In genomic region chr3:146107116-146107849, GRCm38 (mm10) we compare ENCODE assay signal across 8 mouse cellular contexts. TPM values are rescaled to one million over a fixed set of nuclear protein-coding genes. Genes with fewer than 3 reads are reported as not detected.
DNase-seq lines count a peak whose midpoint lies in the region; ATAC-seq and TF ChIP-seq lines count a peak whose summit lies in the region.

No protein-coding gene starts in this region.

- ATAC-seq in hindbrain, embryonic 11.5 days (ENCODE audit: low FRiP score), result peak; percentile 76
- peak; percentile 35; the same call in 1 of the 2 replicates for ATAC-seq in stomach, embryonic 16.5 days (ENCODE audit: insufficient read depth, low FRiP score)

- H3K79me2 ChIP-seq in macrophage (ENCODE audit: inconsistent target), result no peaks in the 10 kb centered on the region

- H3K27ac ChIP-seq in ES-E14 (ENCODE audit: insufficient read depth, low read depth, low read length, poor library complexity, severe bottlenecking) (no peak overlapping the region), macrophage (peak overlapping the region; percentile 12; the same call in 1 of the 2 replicates)
- no peak overlapping the region for H3K27ac ChIP-seq in cortical plate, adult 2 months (ENCODE audit: insufficient read depth, low read length)
- H3K27ac ChIP-seq in hindbrain, embryonic 11.5 days (ENCODE audit: low read depth, low read length), result no peak overlapping the region
- H3K27ac ChIP-seq in stomach, embryonic 16.5 days (ENCODE audit: low read length), result no peak overlapping the region

- no peaks in the 10 kb centered on the region for H3K4me1 ChIP-seq in ES-E14 (ENCODE audit: control insufficient read depth in 2 of 2, insufficient read depth in 2 of 2, low read length in 2 of 2, poor library complexity in 1 of 2)
- H3K4me1 ChIP-seq in cortical plate, adult 2 months (ENCODE audit: control insufficient read depth, insufficient read depth, low read length), result no peaks in the 10 kb centered on the region
- H3K4me1 ChIP-seq in hindbrain, embryonic 11.5 days (replicated peaks; ENCODE audit: control insufficient read depth, insufficient read depth, low read length), result no peaks in the 10 kb centered on the region
- H3K4me1 ChIP-seq in stomach, embryonic 16.5 days (ENCODE audit: control insufficient read depth, insufficient read depth, low read length), result no peaks in the 10 kb centered on the region

- peak; percentile 5 to 42 for DNase-seq in layer of hippocampus, postnatal 14 days (ENCODE audit: low spot score in 2 of 2)
- no peak for DNase-seq in layer of hippocampus, adult 9-11 months
- no peak for DNase-seq in ES-E14 (ENCODE audit: low read depth, low spot score)
- DNase-seq in hindbrain, embryonic 11.5 days (ENCODE audit: low spot score), result peak; percentile 63
- no peak for DNase-seq in cerebellum, adult 11-12 months

- WGBS in hindbrain, embryonic 11.5 days, result 8% methylated on average over 18 of the region's 18 CpGs
- 9% methylated on average over 18 of the region's 18 CpGs for WGBS in macrophage (ENCODE audit: missing documents)
- 6% methylated on average over 18 of the region's 18 CpGs for WGBS in stomach, embryonic 16.5 days

- in situ Hi-C loops in ES-E14 (cut with MboI; ENCODE audit: low sequenced_read_pairs in 2 of 2, unreplicated experiment in 2 of 2), result no loop called here

- H3K27me3 ChIP-seq in hindbrain, embryonic 11.5 days (ENCODE audit: control insufficient read depth, insufficient read depth, low read length), result no peaks in the 10 kb centered on the region
- no peaks in the 10 kb centered on the region for H3K27me3 ChIP-seq in stomach, embryonic 16.5 days (ENCODE audit: control insufficient read depth, insufficient read depth, low read length)

- H3K36me3 ChIP-seq in ES-E14 (ENCODE audit: control insufficient read depth, insufficient read depth, low read length, poor library complexity, severe bottlenecking), result no peaks in the 10 kb centered on the region
- no peaks in the 10 kb centered on the region for H3K36me3 ChIP-seq in hindbrain, embryonic 11.5 days (ENCODE audit: control insufficient read depth, insufficient read depth, low read length)
- no peaks in the 10 kb centered on the region for H3K36me3 ChIP-seq in macrophage (ENCODE audit: inconsistent target)
- no peaks in the 10 kb centered on the region for H3K36me3 ChIP-seq in stomach, embryonic 16.5 days (ENCODE audit: control insufficient read depth, insufficient read depth, low read length)

- TF ChIP-seq POLR2A in cortical plate, adult 2 months (IDR thresholded peaks at IDR 0.05; ENCODE audit: extremely low read depth, insufficient read depth, low read length), result no peak

- no peaks in the 10 kb centered on the region for H3K9me3 ChIP-seq in ES-E14 (ENCODE audit: control insufficient read depth, insufficient read depth, low read depth, low read length)
- no peaks in the 10 kb centered on the region for H3K9me3 ChIP-seq in hindbrain, embryonic 11.5 days (ENCODE audit: control insufficient read depth, low read length)
- peaks cover 3% of the 10 kb centered on the region; the same call in 1 of the 2 replicates for H3K9me3 ChIP-seq in stomach, embryonic 16.5 days (replicated peaks; ENCODE audit: control insufficient read depth, low read length)

- H3K4me3 ChIP-seq in ES-E14 (ENCODE audit: insufficient read depth in 1 of 2, low read depth in 1 of 2, low read length in 2 of 2, poor library complexity in 1 of 2, severe bottlenecking in 1 of 2) (peak overlapping the region; percentile 7 to 69; a peak in 3 of 4 replicates), macrophage (ENCODE audit: inconsistent target) (peak overlapping the region; percentile 49)
- 0 out of 2 replicates have a peak overlapping the region, but pooled peaks have one; percentile 41 for H3K4me3 ChIP-seq in cortical plate, adult 2 months (ENCODE audit: insufficient read depth, low read length)
- peak overlapping the region; percentile 39 for H3K4me3 ChIP-seq in hindbrain, embryonic 11.5 days (ENCODE audit: low read depth, low read length)
- H3K4me3 ChIP-seq in stomach, embryonic 16.5 days (replicated peaks; ENCODE audit: low read length), result peak overlapping the region; percentile 50

- peak overlapping the region; percentile 85 for H3K4me2 ChIP-seq in hindbrain, embryonic 11.5 days (replicated peaks; ENCODE audit: low read depth, low read length)
- H3K4me2 ChIP-seq in stomach, embryonic 16.5 days (ENCODE audit: low read depth, low read length), result peak overlapping the region; percentile 87

- no peak overlapping the region for H3K9ac ChIP-seq in ES-E14 (ENCODE audit: insufficient read depth, low read depth, low read length, poor library complexity, severe bottlenecking)
- peak overlapping the region; percentile 31; the same call in 1 of the 2 replicates for H3K9ac ChIP-seq in hindbrain, embryonic 11.5 days (ENCODE audit: low read depth, low read length)
- H3K9ac ChIP-seq in stomach, embryonic 16.5 days (ENCODE audit: low read length), result peak overlapping the region; percentile 40; the same call in 1 of the 2 replicates

- TF ChIP-seq CTCF in cortical plate, adult 2 months (IDR thresholded peaks at IDR 0.05; ENCODE audit: extremely low read depth, insufficient read depth, low read length), result no peak

TF ChIP-seq in ES-E14, 5 proteins besides CTCF, POLR2A, EP300 and RAD21:
- TF ChIP-seq ZC3H11A (IDR thresholded peaks at IDR 0.05; ENCODE audit: borderline replicate concordance, low read depth, low read length) (no peak), HCFC1 (IDR thresholded peaks at IDR 0.05; ENCODE audit: borderline replicate concordance, insufficient read depth, low read length) (no peak), CHD2 (IDR thresholded peaks at IDR 0.05; ENCODE audit: low read depth, low read length) (no peak), ZNF384 (IDR thresholded peaks at IDR 0.05; ENCODE audit: low read depth, low read length) (no peak), MAFK (IDR thresholded peaks at IDR 0.05; ENCODE audit: insufficient read depth, low read depth, low read length) (no peak)

RNA-seq across cellular contexts. Expression of gene Wdr63, which starts 0.6 kb away (rescaled TPM):
- total RNA-seq in layer of hippocampus, postnatal 14 days (2021), result 1 to 10 TPM; 1.0 to 3.0 TPM
- total RNA-seq in ES-E14 (2012; rRNA removed), result 0.32 and 0.67 TPM in 2 replicates
- polyA plus RNA-seq in cortical plate, adult 2 months (2012; rRNA removed), result 0.21 and 0.31 TPM in 2 replicates
- 1.0 and 1.8 TPM in 2 replicates for polyA plus RNA-seq in hindbrain, embryonic 11.5 days (2014; fragmentation: Nextera tagmentation; extraction: Ambion mirVana)
- total RNA-seq in macrophage (2018; cell fraction: chromatin; rRNA removed), result 1 to 10 TPM in 9 of 26 experiments, under 1 TPM in 16, not detected in 1; 0.22 to 2.2 (median 0.74) TPM
- under 1 TPM; 0.06 to 0.58 (median 0.14) TPM for total RNA-seq in macrophage (2018; cell fraction: cytosol; rRNA removed)
- 1 to 10 TPM in 2 of 26 experiments, under 1 TPM in 23, not detected in 1; 0.17 to 1.9 (median 0.45) TPM for total RNA-seq in macrophage (2018; cell fraction: nucleus; rRNA removed)
- polyA plus RNA-seq in macrophage (2018), result 0.07 to 0.27 TPM (median 0.10 TPM) in 3 replicates
- 0.31 and 0.50 TPM in 2 replicates for polyA plus RNA-seq in stomach, embryonic 16.5 days (2015; fragmentation: Nextera tagmentation; extraction: Ambion mirVana)

RNA-seq across cellular contexts. Expression of gene Mcoln3, which starts 10.0 kb away (rescaled TPM):
- total RNA-seq in layer of hippocampus, postnatal 14 days (2021), result under 1 TPM in 1 of 2 experiments, not detected in 1; 0.16 TPM
- total RNA-seq in ES-E14 (2012; rRNA removed), result 1.4 and 2.5 TPM in 2 replicates
- not detected in 2 replicates for polyA plus RNA-seq in cortical plate, adult 2 months (2012; rRNA removed)
- 3.8 and 7.5 TPM in 2 replicates for polyA plus RNA-seq in hindbrain, embryonic 11.5 days (2014; fragmentation: Nextera tagmentation; extraction: Ambion mirVana)
- 10 to 100 TPM; 12.0 to 95.0 (median 30.7) TPM for total RNA-seq in macrophage (2018; cell fraction: chromatin; rRNA removed)
- total RNA-seq in macrophage (2018; cell fraction: cytosol; rRNA removed), result 100 to 1,000 TPM in 2 of 26 experiments, 10 to 100 TPM in 24; 10.4 to 108 (median 39.3) TPM
- 100 to 1,000 TPM in 3 of 26 experiments, 10 to 100 TPM in 23; 12.2 to 121 (median 39.6) TPM for total RNA-seq in macrophage (2018; cell fraction: nucleus; rRNA removed)
- 38.3 to 114 TPM (median 88.0 TPM) in 3 replicates for polyA plus RNA-seq in macrophage (2018)
- 5.7 and 9.9 TPM in 2 replicates for polyA plus RNA-seq in stomach, embryonic 16.5 days (2015; fragmentation: Nextera tagmentation; extraction: Ambion mirVana)

RNA-seq across cellular contexts. Expression of gene Mcoln2, which starts 42.4 kb away (rescaled TPM):
- not detected for total RNA-seq in layer of hippocampus, postnatal 14 days (2021)
- 0.11 and 0.40 TPM in 2 replicates for total RNA-seq in ES-E14 (2012; rRNA removed)
- 0.28 TPM in 1 of 2 replicates, not detected in the other for polyA plus RNA-seq in cortical plate, adult 2 months (2012; rRNA removed)
- 0.28 and 0.57 TPM in 2 replicates for polyA plus RNA-seq in hindbrain, embryonic 11.5 days (2014; fragmentation: Nextera tagmentation; extraction: Ambion mirVana)
- total RNA-seq in macrophage (2018; cell fraction: chromatin; rRNA removed), result 1,000 to 10,000 TPM in 5 of 26 experiments, 100 to 1,000 TPM in 21; 274 to 1,392 (median 527) TPM
- 100 to 1,000 TPM in 14 of 26 experiments, 10 to 100 TPM in 12; 64.0 to 184 (median 105) TPM for total RNA-seq in macrophage (2018; cell fraction: cytosol; rRNA removed)
- total RNA-seq in macrophage (2018; cell fraction: nucleus; rRNA removed), result 1,000 to 10,000 TPM in 2 of 26 experiments, 100 to 1,000 TPM in 24; 189 to 1,164 (median 456) TPM
- polyA plus RNA-seq in macrophage (2018), result 49.3 to 81.1 TPM (median 53.6 TPM) in 3 replicates
- polyA plus RNA-seq in stomach, embryonic 16.5 days (2015; fragmentation: Nextera tagmentation; extraction: Ambion mirVana), result 2.2 and 2.5 TPM in 2 replicates

Comparison
In these comparisons a context has a peak if more than half of its experiments do, and no peak if none do; other contexts are left out.
1. DNase-seq: peak in layer of hippocampus, postnatal 14 days (2 of 2) and hindbrain, embryonic 11.5 days (single experiment); none in layer of hippocampus, adult 9-11 months (single experiment), ES-E14 (single experiment) and cerebellum, adult 11-12 months (single experiment).
2. RNA of gene Mcoln2, which starts 42.4 kb away (polyA plus RNA-seq): 49.3 to 81.1 TPM in macrophage; 2.2 to 2.5 TPM in stomach, embryonic 16.5 days, 0.28 to 0.57 TPM in hindbrain, embryonic 11.5 days and 0.28 TPM in cortical plate, adult 2 months; every median in the first group is over 10 times any median in the second.
3. Peak in every context shown above with its lines, with median percentiles within 50 percentile points of each other: H3K4me3 ChIP-seq.